Mouse (Mus musculus): Measurements from ENCODE around the gene Fhod1.

The Fhod1 gene

GRCm38 (mm10) chr8:105349096-105349771 is 1.5 kb upstream of the Fhod1 start:
- DNase-seq (ENCODE audit: low read depth, low spot score) = no peak

GRCm38 (mm10) chr8:105348450-105349095 is 820 bp upstream of the Fhod1 start, which contains the start of gene Slc9a5:
TSS of gene Slc9a5 (plus strand) at chr8:105348843.
- no peak for DNase-seq (ENCODE audit: low read depth, low spot score)

GRCm38 (mm10) chr8:105346611-105347427 is 934 bp downstream of the Fhod1 start:
- no peak for DNase-seq (ENCODE audit: low read depth, low spot score)

GRCm38 (mm10) chr8:105345061-105345975 is 2.4 kb downstream of the Fhod1 start:
- DNase-seq (ENCODE audit: low read depth, low spot score) = no peak

- no peak for DNase-seq (ENCODE audit: low read depth, low spot score)
These were observed 3.8 kb downstream of the Fhod1 start for GRCm38 (mm10) chr8:105343791-105344574.

- no peak for DNase-seq (ENCODE audit: low read depth, low spot score)
These were observed 5.0 kb downstream of the Fhod1 start for GRCm38 (mm10) chr8:105342768-105343167.

- DNase-seq (ENCODE audit: low read depth, low spot score) = no peak
These were observed 6.4 kb downstream of the Fhod1 start for GRCm38 (mm10) chr8:105341399-105341798.

GRCm38 (mm10) chr8:105339886-105340635 is 7.7 kb downstream of the Fhod1 start:
- no peak for DNase-seq (ENCODE audit: low read depth, low spot score)

- no peak for DNase-seq (ENCODE audit: low read depth, low spot score)
These were observed 8.8 kb downstream of the Fhod1 start for GRCm38 (mm10) chr8:105338992-105339391.

GRCm38 (mm10) chr8:105336373-105337130 is 11.2 kb downstream of the Fhod1 start:
- no peak for DNase-seq (ENCODE audit: low read depth, low spot score)

GRCm38 (mm10) chr8:105332523-105332922 is 15.2 kb downstream of the Fhod1 start:
- no peak for DNase-seq (ENCODE audit: low read depth, low spot score)

GRCm38 (mm10) chr8:105331931-105332330 is 15.8 kb downstream of the Fhod1 start:
- DNase-seq (ENCODE audit: low read depth, low spot score) = no peak

- DNase-seq (ENCODE audit: low read depth, low spot score) = no peak
These were observed 16.3 kb downstream of the Fhod1 start for GRCm38 (mm10) chr8:105331469-105331868.

GRCm38 (mm10) chr8:105330325-105330724 is 17.4 kb downstream of the Fhod1 start:
- no peak for DNase-seq (ENCODE audit: low read depth, low spot score)

- DNase-seq (ENCODE audit: low read depth, low spot score) = no peak
These were observed 20.8 kb downstream of the Fhod1 start for GRCm38 (mm10) chr8:105326968-105327367.

- peak; percentile 95 for DNase-seq (ENCODE audit: low read depth, low spot score)
These were observed 21.5 kb downstream of the Fhod1 start, which contains the start of the genes Lrrc29 and Tmem208 for GRCm38 (mm10) chr8:105326141-105326672. TSS of gene Lrrc29 (minus strand) at chr8:105326278. TSS of gene Tmem208 (plus strand) at chr8:105326354.

GRCm38 (mm10) chr8:105325641-105326093 is 22.1 kb downstream of the Fhod1 start:
- DNase-seq (ENCODE audit: low read depth, low spot score) = no peak

- peak; percentile 75 for DNase-seq (ENCODE audit: low read depth, low spot score)
These were observed 24.6 kb downstream of the Fhod1 start for GRCm38 (mm10) chr8:105323183-105323582.
